Mouse (Mus musculus) right cerebral cortex, adult 18-20 months (tissue): ENCODE results near the gene Wdr18.

Experiments used
- DNase-seq: peaks from one replicate; pipeline ENCODE4 v3.0.0; 2022; ENCODE audit warnings: mixed read lengths

The Wdr18 gene

GRCm38 (mm10) chr10:80001945-80002344 lies 42.0 kb downstream of the Wdr18 start:
- DNase-seq: no peak

- no peak for DNase-seq
Measured at GRCm38 (mm10) chr10:80002829-80003228, 42.9 kb downstream of the Wdr18 start.

GRCm38 (mm10) chr10:80003374-80004232 lies 43.7 kb downstream of the Wdr18 start:
- DNase-seq: no peak

- DNase-seq: no peak
Measured at GRCm38 (mm10) chr10:80004233-80004705, 44.3 kb downstream of the Wdr18 start.

GRCm38 (mm10) chr10:80011740-80012139 lies 51.8 kb downstream of the Wdr18 start:
- DNase-seq: no peak

GRCm38 (mm10) chr10:80013609-80014008 lies 53.7 kb downstream of the Wdr18 start:
- no peak for DNase-seq

GRCm38 (mm10) chr10:80014484-80015290 lies 54.7 kb downstream of the Wdr18 start:
- no peak for DNase-seq

- DNase-seq: no peak
Measured at GRCm38 (mm10) chr10:80015583-80015982, 55.6 kb downstream of the Wdr18 start.

- no peak for DNase-seq
Measured at GRCm38 (mm10) chr10:80016511-80016910, 56.6 kb downstream of the Wdr18 start, which contains the start of gene Arhgap45. Gene Arhgap45, plus strand, starts transcription at chr10:80016653.

- DNase-seq: no peak
Measured at GRCm38 (mm10) chr10:80016931-80017330, 57.0 kb downstream of the Wdr18 start.

GRCm38 (mm10) chr10:80017361-80017760 lies 57.4 kb downstream of the Wdr18 start:
- no peak for DNase-seq

GRCm38 (mm10) chr10:80017771-80018170 lies 57.8 kb downstream of the Wdr18 start:
- DNase-seq: no peak

- no peak for DNase-seq
Measured at GRCm38 (mm10) chr10:80018739-80019297, 58.9 kb downstream of the Wdr18 start.

GRCm38 (mm10) chr10:80019471-80020131 lies 59.6 kb downstream of the Wdr18 start:
- DNase-seq: no peak
